Mouse (Mus musculus) right cerebral cortex, adult 18-20 months (tissue): ENCODE measurements around the gene Fcrl1.

Experiments used
- DNase-seq: peaks from one replicate; pipeline ENCODE4 v3.0.0; 2022; ENCODE audit warnings: mixed read lengths

Fcrl1 gene

GRCm38 (mm10) chr3:87411150-87411549, 35.0 kb downstream of the Fcrl1 start:
- DNase-seq: peak; percentile 3

- no peak for DNase-seq
Measured at GRCm38 (mm10) chr3:87420645-87421044, 44.5 kb downstream of the Fcrl1 start.

GRCm38 (mm10) chr3:87422386-87422910, 46.3 kb downstream of the Fcrl1 start:
- DNase-seq: no peak

GRCm38 (mm10) chr3:87435479-87435878, 59.3 kb downstream of the Fcrl1 start, which contains the start of gene Fcrl5:
Gene Fcrl5, plus strand, starts transcription at chr3:87435773.
- DNase-seq: no peak

GRCm38 (mm10) chr3:87440586-87440985, 64.4 kb downstream of the Fcrl1 start:
- DNase-seq: no peak

- no peak for DNase-seq
Measured at GRCm38 (mm10) chr3:87443968-87444367, 67.8 kb downstream of the Fcrl1 start.
